Mouse (Mus musculus): Measurements from ENCODE around the gene Lsm6. TPM values are rescaled to one million over a fixed set of nuclear protein-coding genes. Genes with fewer than 3 reads are reported as not detected.

Gene Lsm6
- polyA plus RNA-seq, 1 experiment from 2014 or later, result 158 TPM

DNA sequence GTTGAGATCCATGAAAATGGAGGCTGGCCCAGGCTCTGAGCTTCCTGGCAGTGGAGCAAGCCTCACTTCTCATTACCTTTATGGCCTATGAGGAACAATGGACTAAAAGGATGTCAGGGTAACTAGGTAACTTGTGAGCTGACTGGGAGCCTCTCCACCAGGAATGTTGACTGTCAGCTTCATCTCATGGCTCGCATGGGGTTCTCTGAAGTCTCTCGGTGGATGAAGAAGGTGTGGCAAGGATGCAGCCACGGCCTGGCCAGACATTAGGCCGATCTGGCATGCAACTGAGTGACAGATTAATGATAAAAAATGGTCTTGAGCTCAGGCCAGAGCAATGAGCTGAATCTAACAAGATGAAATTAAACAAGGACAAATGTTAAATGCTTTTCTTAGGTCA is 27.7 kb downstream of the Lsm6 start:
- Histone ChIP-seq H3K27me3 (ENCODE audit: control insufficient read depth, insufficient read depth, low read length) (no peaks in the 10 kb centered on the region), H3K9ac (no peak overlapping the region), H3K36me3 (replicated peaks; ENCODE audit: control insufficient read depth, insufficient read depth) (no peaks in the 10 kb centered on the region), H3K4me3 (replicated peaks; ENCODE audit: low read length) (no peak overlapping the region), H3K9me3 (ENCODE audit: control insufficient read depth, low read length) (no peaks in the 10 kb centered on the region), H3K27ac (no peak overlapping the region), H3K4me2 (replicated peaks) (no peak overlapping the region), H3K4me1 (replicated peaks; ENCODE audit: control insufficient read depth, insufficient read depth, low read length) (no peaks in the 10 kb centered on the region)
- WGBS, result 87% methylated on average over 4 of the region's 4 CpGs
- ATAC-seq (ENCODE audit: low FRiP score), result no peak
- no peak for DNase-seq (ENCODE audit: low spot score)

- ATAC-seq (ENCODE audit: low FRiP score), result no peak
These were observed 44.1 kb downstream of the Lsm6 start for GRCm38 (mm10) chr8:78776816-78777215.

DNA sequence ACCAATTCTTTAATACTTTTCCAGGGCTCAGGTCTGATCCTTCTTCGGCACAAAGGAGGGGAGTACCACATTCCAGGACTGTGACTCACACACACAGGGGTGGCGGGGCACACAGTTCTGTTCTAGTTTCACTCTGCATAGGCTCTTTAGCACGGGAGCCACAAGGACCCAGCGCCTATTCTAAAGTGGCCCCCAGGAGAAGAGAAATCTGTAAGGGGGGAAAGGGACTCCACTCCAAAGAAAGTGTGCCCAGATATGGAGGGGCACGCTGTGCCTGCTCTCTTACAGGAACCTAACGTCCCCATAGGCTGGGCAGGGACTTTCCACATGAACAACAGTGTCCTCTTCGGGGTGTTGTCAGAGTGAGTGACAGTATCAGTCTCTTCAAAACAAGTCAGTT is 49.7 kb downstream of the Lsm6 start:
- no peaks in the 10 kb centered on the region for H3K4me1 ChIP-seq (replicated peaks; ENCODE audit: control insufficient read depth, insufficient read depth, low read length)
- DNase-seq (ENCODE audit: low spot score), result no peak
- no peak overlapping the region for H3K27ac ChIP-seq
- WGBS, result 78% methylated on average over 7 of the region's 7 CpGs
- ATAC-seq (ENCODE audit: low FRiP score), result no peak
- no peaks in the 10 kb centered on the region for H3K36me3 ChIP-seq (replicated peaks; ENCODE audit: control insufficient read depth, insufficient read depth)
- no peak overlapping the region for H3K4me3 ChIP-seq (replicated peaks; ENCODE audit: low read length)
- no peak overlapping the region for H3K4me2 ChIP-seq (replicated peaks)
- H3K9me3 ChIP-seq (ENCODE audit: control insufficient read depth, low read length), result no peaks in the 10 kb centered on the region
- H3K27me3 ChIP-seq (ENCODE audit: control insufficient read depth, insufficient read depth, low read length), result no peaks in the 10 kb centered on the region
- H3K9ac ChIP-seq, result no peak overlapping the region

More at GRCm38 (mm10) chr8:78776816-78777215, 44.1 kb downstream of the Lsm6 start:
- no peak for DNase-seq (ENCODE audit: low spot score)
- no peak overlapping the region for H3K27ac ChIP-seq
- H3K36me3 ChIP-seq (replicated peaks; ENCODE audit: control insufficient read depth, insufficient read depth), result no peaks in the 10 kb centered on the region
- no peak overlapping the region for H3K4me3 ChIP-seq (replicated peaks; ENCODE audit: low read length)
- 90% methylated on average over 9 of the region's 9 CpGs for WGBS
- no peaks in the 10 kb centered on the region for H3K4me1 ChIP-seq (replicated peaks; ENCODE audit: control insufficient read depth, insufficient read depth, low read length)
- no peak overlapping the region for H3K4me2 ChIP-seq (replicated peaks)
- H3K27me3 ChIP-seq (ENCODE audit: control insufficient read depth, insufficient read depth, low read length), result no peaks in the 10 kb centered on the region
- H3K9me3 ChIP-seq (ENCODE audit: control insufficient read depth, low read length), result no peaks in the 10 kb centered on the region
- no peak overlapping the region for H3K9ac ChIP-seq

DNA sequence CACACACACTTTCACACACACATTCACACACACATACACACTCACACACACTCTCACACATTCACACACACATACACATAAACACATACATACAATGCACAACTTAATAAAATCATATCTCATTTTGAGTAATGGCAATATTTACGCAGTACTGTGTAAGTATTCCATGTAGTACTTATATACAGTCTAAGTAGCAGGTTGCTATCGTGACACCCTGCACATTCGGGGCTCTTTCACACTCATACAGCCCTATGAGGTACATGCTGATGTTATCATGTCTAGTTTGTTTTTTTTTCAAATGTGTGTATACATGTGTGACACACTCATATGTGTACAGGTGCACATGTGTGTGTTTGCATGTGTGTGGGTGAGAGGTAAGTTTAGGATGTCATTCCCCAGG is 50.4 kb downstream of the Lsm6 start:
- H3K4me3 ChIP-seq (replicated peaks; ENCODE audit: low read length), result no peak overlapping the region
- H3K4me1 ChIP-seq (replicated peaks; ENCODE audit: control insufficient read depth, insufficient read depth, low read length), result no peaks in the 10 kb centered on the region
- no peaks in the 10 kb centered on the region for H3K36me3 ChIP-seq (replicated peaks; ENCODE audit: control insufficient read depth, insufficient read depth)
- H3K27me3 ChIP-seq (ENCODE audit: control insufficient read depth, insufficient read depth, low read length), result no peaks in the 10 kb centered on the region
- no peak overlapping the region for H3K9ac ChIP-seq
- no peak for ATAC-seq (ENCODE audit: low FRiP score)
- no peak overlapping the region for H3K4me2 ChIP-seq (replicated peaks)
- 91% methylated on average over 3 of the region's 3 CpGs for WGBS
- H3K9me3 ChIP-seq (ENCODE audit: control insufficient read depth, low read length), result no peaks in the 10 kb centered on the region
- H3K27ac ChIP-seq, result no peak overlapping the region
- no peak for DNase-seq (ENCODE audit: low spot score)

DNA sequence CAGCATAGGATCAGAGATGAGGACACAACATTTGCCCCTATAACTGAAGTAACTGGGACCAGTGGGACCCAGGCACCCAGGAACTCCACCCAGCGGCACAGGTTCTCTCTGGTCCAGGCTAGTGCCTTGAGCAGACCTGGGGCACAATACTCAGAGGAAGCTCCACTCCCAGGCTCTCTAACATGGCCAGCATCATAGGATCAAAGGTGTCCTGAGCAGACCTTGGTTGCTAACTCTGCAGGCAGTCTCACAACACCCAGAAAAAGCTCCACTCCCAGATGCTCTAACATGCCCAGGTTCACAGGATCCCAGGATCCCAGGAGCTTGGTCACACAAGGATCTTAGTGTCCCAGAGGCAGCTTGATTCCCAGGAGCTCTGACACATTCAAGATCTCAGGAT is 55.4 kb downstream of the Lsm6 start:
- Histone ChIP-seq H3K9me3 (ENCODE audit: control insufficient read depth, low read length) (no peaks in the 10 kb centered on the region), H3K4me2 (replicated peaks) (no peak overlapping the region), H3K27ac (no peak overlapping the region), H3K4me3 (replicated peaks; ENCODE audit: low read length) (no peak overlapping the region), H3K4me1 (replicated peaks; ENCODE audit: control insufficient read depth, insufficient read depth, low read length) (no peaks in the 10 kb centered on the region), H3K27me3 (ENCODE audit: control insufficient read depth, insufficient read depth, low read length) (no peaks in the 10 kb centered on the region), H3K9ac (no peak overlapping the region), H3K36me3 (replicated peaks; ENCODE audit: control insufficient read depth, insufficient read depth) (no peaks in the 10 kb centered on the region)
- 83% methylated on average over 1 of the region's 1 CpGs for WGBS
- ATAC-seq (ENCODE audit: low FRiP score), result no peak
- no peak for DNase-seq (ENCODE audit: low spot score)

DNA sequence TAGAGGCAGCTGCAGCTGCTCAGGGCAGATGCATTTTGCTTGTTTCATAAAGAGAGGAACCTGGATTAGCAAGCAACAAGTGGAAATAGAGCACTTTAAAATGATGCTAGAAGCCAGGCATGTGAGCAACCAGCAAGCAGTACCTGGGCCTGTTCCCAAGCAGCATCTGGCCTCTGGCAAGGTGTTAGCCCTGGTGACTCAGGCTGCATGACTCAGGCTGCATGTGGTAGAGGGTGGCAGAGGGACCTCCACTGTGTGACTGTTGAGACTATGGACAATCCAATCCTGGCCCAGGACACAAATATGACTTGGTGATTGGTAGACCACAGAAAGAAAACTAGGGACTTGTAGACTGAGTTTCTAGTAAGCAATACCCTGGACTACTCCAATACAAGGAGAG is 56.0 kb downstream of the Lsm6 start:
- H3K4me1 ChIP-seq (replicated peaks; ENCODE audit: control insufficient read depth, insufficient read depth, low read length), result no peaks in the 10 kb centered on the region
- no peaks in the 10 kb centered on the region for H3K9me3 ChIP-seq (ENCODE audit: control insufficient read depth, low read length)
- H3K9ac ChIP-seq, result no peak overlapping the region
- DNase-seq (ENCODE audit: low spot score) (no peak), ATAC-seq (ENCODE audit: low FRiP score) (no peak)
- no peak overlapping the region for H3K27ac ChIP-seq
- no peaks in the 10 kb centered on the region for H3K27me3 ChIP-seq (ENCODE audit: control insufficient read depth, insufficient read depth, low read length)
- H3K36me3 ChIP-seq (replicated peaks; ENCODE audit: control insufficient read depth, insufficient read depth), result no peaks in the 10 kb centered on the region
- no peak overlapping the region for H3K4me2 ChIP-seq (replicated peaks)
- H3K4me3 ChIP-seq (replicated peaks; ENCODE audit: low read length), result no peak overlapping the region

DNA sequence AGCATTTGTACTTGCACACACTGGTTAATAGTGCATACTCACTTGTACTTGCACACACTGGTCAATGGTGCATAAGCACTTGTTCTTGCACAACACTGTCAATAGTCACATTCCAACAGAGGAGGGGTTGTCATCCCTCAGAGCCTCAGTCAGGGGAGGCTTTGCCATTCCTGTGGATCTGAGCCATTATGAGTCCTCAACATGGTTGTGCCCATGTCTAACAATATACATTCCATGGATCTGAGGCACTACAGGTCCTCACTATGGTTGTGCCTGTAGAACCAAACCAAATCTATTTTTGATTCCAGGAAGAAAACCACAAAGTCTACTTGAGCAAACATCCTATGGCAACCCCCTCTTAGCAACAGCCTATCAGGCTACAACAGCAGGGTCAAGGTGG is 61.8 kb downstream of the Lsm6 start:
- ATAC-seq (ENCODE audit: low FRiP score), result no peak
- no peak overlapping the region for H3K9ac ChIP-seq
- H3K9me3 ChIP-seq (ENCODE audit: control insufficient read depth, low read length), result peaks cover 7% of the 10 kb centered on the region; the same call in 1 of the 2 replicates
- DNase-seq (ENCODE audit: low spot score), result no peak
- no peak overlapping the region for H3K27ac ChIP-seq
- no peak overlapping the region for H3K4me2 ChIP-seq (replicated peaks)
- H3K27me3 ChIP-seq (ENCODE audit: control insufficient read depth, insufficient read depth, low read length), result no peaks in the 10 kb centered on the region
- H3K4me1 ChIP-seq (replicated peaks; ENCODE audit: control insufficient read depth, insufficient read depth, low read length), result no peaks in the 10 kb centered on the region
- H3K36me3 ChIP-seq (replicated peaks; ENCODE audit: control insufficient read depth, insufficient read depth), result no peaks in the 10 kb centered on the region
- H3K4me3 ChIP-seq (replicated peaks; ENCODE audit: low read length), result no peak overlapping the region

DNA sequence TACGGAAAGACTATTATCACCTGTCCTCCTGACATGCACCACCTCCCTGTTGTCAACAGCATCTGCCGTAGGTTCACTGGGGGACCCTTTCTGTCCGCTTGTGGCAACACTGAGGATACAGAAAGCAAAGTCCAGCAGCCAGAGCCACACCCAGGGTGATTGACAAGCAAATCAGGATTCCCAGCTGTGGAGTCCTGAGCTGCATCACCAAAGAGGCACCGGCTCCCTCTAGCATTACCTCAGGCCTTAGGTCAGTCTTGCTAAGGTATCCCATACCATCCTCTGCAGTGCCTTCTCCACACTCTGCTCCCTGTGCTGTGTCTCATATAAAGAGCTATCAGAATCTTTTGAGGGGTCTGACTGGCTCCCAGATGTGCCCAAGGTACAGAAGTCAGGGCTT is 66.0 kb downstream of the Lsm6 start:
- Histone ChIP-seq H3K9ac (no peak overlapping the region), H3K9me3 (ENCODE audit: control insufficient read depth, low read length) (peaks cover 7% of the 10 kb centered on the region; the same call in 1 of the 2 replicates), H3K36me3 (replicated peaks; ENCODE audit: control insufficient read depth, insufficient read depth) (no peaks in the 10 kb centered on the region), H3K4me1 (replicated peaks; ENCODE audit: control insufficient read depth, insufficient read depth, low read length) (no peaks in the 10 kb centered on the region), H3K4me3 (replicated peaks; ENCODE audit: low read length) (no peak overlapping the region), H3K27me3 (ENCODE audit: control insufficient read depth, insufficient read depth, low read length) (no peaks in the 10 kb centered on the region), H3K4me2 (replicated peaks) (no peak overlapping the region), H3K27ac (no peak overlapping the region)
- DNase-seq (ENCODE audit: low spot score) (no peak), ATAC-seq (ENCODE audit: low FRiP score) (no peak)
- 84% methylated on average over 4 of the region's 4 CpGs for WGBS

Other genes with a start within 250 kb of the Lsm6 start
- 15.5 and 15.6 TPM in 2 replicates for gene Zfp827, start 207.3 kb upstream of the Lsm6 start, polyA plus RNA-seq (2014; fragmentation: Nextera tagmentation; extraction: Ambion mirVana)